Mouse (Mus musculus): Measurements from ENCODE around the gene B4galnt3. TPM values are rescaled to one million over a fixed set of nuclear protein-coding genes. Genes with fewer than 3 reads are reported as not detected.
A peak's percentile ranks its signal among the peaks of the same experiment; 100 is the strongest.

B4galnt3 gene
- polyA plus RNA-seq, 1 experiment from 2014 or later = 1.3 TPM

- Histone ChIP-seq H3K9me3 (no peaks in the 10 kb centered on the region), H3K4me2 (no peak overlapping the region), H3K36me3 (no peaks in the 10 kb centered on the region), H3K4me3 (no peak overlapping the region), H3K27me3 (0 out of 2 replicates have a peak, but pooled peaks cover 4% of the 10 kb centered on the region), H3K27ac (no peak overlapping the region), H3K9ac (no peak overlapping the region), H3K4me1 (peaks cover 26% of the 10 kb centered on the region)
- 47% methylated on average over 7 of the region's 7 CpGs for WGBS
- no peak for ATAC-seq (ENCODE audit: insufficient number of reproducible peaks, insufficient read depth, low FRiP score, low TSS enrichment, low read depth)
These were observed 102.8 kb downstream of the B4galnt3 start for GRCm38 (mm10) chr6:120191396-120192170.

GRCm38 (mm10) chr6:120190912-120191311, 103.4 kb downstream of the B4galnt3 start:
- Histone ChIP-seq H3K4me3 (no peak overlapping the region), H3K4me2 (no peak overlapping the region), H3K27ac (no peak overlapping the region), H3K36me3 (no peaks in the 10 kb centered on the region), H3K9me3 (no peaks in the 10 kb centered on the region), H3K27me3 (0 out of 2 replicates have a peak, but pooled peaks cover 4% of the 10 kb centered on the region), H3K4me1 (peaks cover 26% of the 10 kb centered on the region), H3K9ac (no peak overlapping the region)
- ATAC-seq (ENCODE audit: insufficient number of reproducible peaks, insufficient read depth, low FRiP score, low TSS enrichment, low read depth) = no peak
- 54% methylated on average over 4 of the region's 4 CpGs for WGBS

DNA sequence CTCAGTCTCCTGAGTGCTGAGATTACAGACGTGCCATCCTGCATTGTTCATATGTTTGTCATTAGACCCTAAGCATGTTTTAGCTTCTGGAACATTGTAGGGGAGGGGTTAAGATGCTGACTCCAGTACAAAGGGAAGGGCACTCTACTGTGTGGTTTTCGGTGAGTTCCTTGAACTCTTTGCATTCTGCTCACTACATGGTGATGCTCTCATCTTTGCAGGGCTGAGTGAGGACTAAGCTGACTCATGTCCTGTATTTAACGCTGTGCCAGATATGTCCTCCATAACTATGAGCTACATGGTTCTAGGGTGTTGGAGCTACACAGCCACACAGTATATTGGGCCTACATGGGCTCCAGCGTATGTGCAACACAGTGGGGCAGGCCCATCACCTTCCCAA, 104.0 kb downstream of the B4galnt3 start:
- no peak for ATAC-seq (ENCODE audit: insufficient number of reproducible peaks, insufficient read depth, low FRiP score, low TSS enrichment, low read depth)
- Histone ChIP-seq H3K4me3 (no peak overlapping the region), H3K4me1 (peaks cover 26% of the 10 kb centered on the region), H3K36me3 (no peaks in the 10 kb centered on the region), H3K9ac (no peak overlapping the region), H3K27ac (no peak overlapping the region), H3K9me3 (no peaks in the 10 kb centered on the region), H3K27me3 (0 out of 2 replicates have a peak, but pooled peaks cover under 1% of the 10 kb centered on the region), H3K4me2 (no peak overlapping the region)
- WGBS = 78% methylated on average over 4 of the region's 4 CpGs

GRCm38 (mm10) chr6:120189287-120189686, 105.1 kb downstream of the B4galnt3 start:
- H3K27ac ChIP-seq = 0 out of 2 replicates have a peak overlapping the region, but pooled peaks have one; percentile 4
- H3K27me3 ChIP-seq = no peaks in the 10 kb centered on the region
- WGBS = 67% methylated on average over 5 of the region's 5 CpGs
- no peaks in the 10 kb centered on the region for H3K36me3 ChIP-seq
- no peak for ATAC-seq (ENCODE audit: insufficient number of reproducible peaks, insufficient read depth, low FRiP score, low TSS enrichment, low read depth)
- H3K9me3 ChIP-seq = no peaks in the 10 kb centered on the region
- H3K4me1 ChIP-seq = peaks cover 26% of the 10 kb centered on the region
- no peak overlapping the region for H3K4me3 ChIP-seq
- no peak overlapping the region for H3K9ac ChIP-seq
- H3K4me2 ChIP-seq = no peak overlapping the region

- Histone ChIP-seq H3K4me2 (peak overlapping the region; percentile 52), H3K9me3 (no peaks in the 10 kb centered on the region), H3K9ac (0 out of 2 replicates have a peak overlapping the region, but pooled peaks have one; percentile 27), H3K4me3 (peak overlapping the region; percentile 14; the same call in 1 of the 2 replicates), H3K27me3 (no peaks in the 10 kb centered on the region), H3K36me3 (no peaks in the 10 kb centered on the region), H3K4me1 (peaks cover 26% of the 10 kb centered on the region), H3K27ac (no peak overlapping the region)
- ATAC-seq (ENCODE audit: insufficient number of reproducible peaks, insufficient read depth, low FRiP score, low TSS enrichment, low read depth) = no peak
- WGBS = 17% methylated on average over 24 of the region's 24 CpGs
These were observed 105.8 kb downstream of the B4galnt3 start for GRCm38 (mm10) chr6:120188376-120189235.

DNA sequence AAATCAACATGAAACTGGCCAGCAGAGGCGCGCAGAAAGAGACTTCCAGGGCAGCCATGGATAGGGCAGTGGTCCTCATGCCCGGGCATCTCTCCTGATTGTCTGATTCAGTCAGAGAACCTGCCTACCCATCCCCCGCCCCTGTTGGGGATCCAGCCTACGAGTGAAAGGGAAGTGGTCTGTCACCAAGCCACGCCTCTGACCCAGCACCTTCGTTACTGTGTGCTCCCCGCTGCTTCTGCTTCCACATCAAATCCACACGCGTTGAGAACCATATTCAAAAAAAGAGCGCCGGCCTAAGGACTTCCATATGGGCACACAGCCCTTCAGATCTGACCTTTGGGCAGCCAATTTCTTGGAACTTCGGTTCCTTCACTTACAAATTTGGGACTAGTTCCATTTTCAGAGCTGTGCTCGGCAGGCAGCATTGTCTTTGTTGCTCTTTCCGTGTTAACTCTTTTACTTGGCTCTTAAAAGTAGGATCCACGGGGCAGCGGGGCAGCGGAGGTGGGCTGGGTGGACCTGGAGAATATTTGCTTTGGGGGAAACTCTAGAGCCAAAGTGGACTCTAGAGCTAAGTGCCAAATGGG, 106.7 kb downstream of the B4galnt3 start:
- H3K36me3 ChIP-seq = no peaks in the 10 kb centered on the region
- H3K4me3 ChIP-seq = peak overlapping the region; percentile 16
- ATAC-seq (ENCODE audit: insufficient number of reproducible peaks, insufficient read depth, low FRiP score, low TSS enrichment, low read depth) = no peak
- H3K9me3 ChIP-seq = no peaks in the 10 kb centered on the region
- no peak overlapping the region for H3K27ac ChIP-seq
- no peaks in the 10 kb centered on the region for H3K27me3 ChIP-seq
- WGBS = 9% methylated on average over 18 of the region's 18 CpGs
- 0 out of 2 replicates have a peak overlapping the region, but pooled peaks have one; percentile 27 for H3K9ac ChIP-seq
- peak overlapping the region; percentile 52 for H3K4me2 ChIP-seq
- H3K4me1 ChIP-seq = peaks cover 26% of the 10 kb centered on the region

- H3K4me1 ChIP-seq = peaks cover 20% of the 10 kb centered on the region
- no peaks in the 10 kb centered on the region for H3K9me3 ChIP-seq
- ATAC-seq (ENCODE audit: insufficient number of reproducible peaks, insufficient read depth, low FRiP score, low TSS enrichment, low read depth) = no peak
- no peaks in the 10 kb centered on the region for H3K27me3 ChIP-seq
- H3K36me3 ChIP-seq = no peaks in the 10 kb centered on the region
- H3K27ac ChIP-seq = no peak overlapping the region
- H3K4me2 ChIP-seq = no peak overlapping the region
- no peak overlapping the region for H3K4me3 ChIP-seq
- no peak overlapping the region for H3K9ac ChIP-seq
- WGBS = 52% methylated on average over 3 of the region's 3 CpGs
These were observed 107.8 kb downstream of the B4galnt3 start for GRCm38 (mm10) chr6:120186594-120186993.

DNA sequence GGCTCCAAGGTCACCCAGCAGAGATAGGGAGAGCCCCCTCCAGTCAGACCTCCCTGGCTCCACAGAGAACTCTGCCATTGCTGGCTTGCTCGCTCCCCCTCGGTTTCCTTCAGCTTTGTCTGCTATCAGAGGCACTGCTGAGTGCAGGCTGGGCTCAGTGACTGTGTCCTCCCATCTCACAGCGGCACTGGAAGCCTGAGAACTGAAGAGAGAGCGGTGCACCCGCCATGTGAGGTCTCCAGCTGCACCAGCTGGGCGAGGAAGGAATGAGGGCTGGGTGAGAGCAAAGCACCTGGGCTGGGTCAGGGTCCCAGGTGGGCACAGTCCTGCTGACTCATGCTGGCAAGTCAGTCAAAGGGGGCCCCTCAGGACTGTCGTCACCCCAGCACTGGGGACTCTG, 108.6 kb downstream of the B4galnt3 start:
- Histone ChIP-seq H3K4me1 (peaks cover 20% of the 10 kb centered on the region), H3K4me2 (no peak overlapping the region), H3K9ac (no peak overlapping the region), H3K4me3 (no peak overlapping the region), H3K27me3 (no peaks in the 10 kb centered on the region), H3K27ac (no peak overlapping the region), H3K9me3 (no peaks in the 10 kb centered on the region), H3K36me3 (no peaks in the 10 kb centered on the region)
- WGBS = 73% methylated on average over 7 of the region's 7 CpGs
- no peak for ATAC-seq (ENCODE audit: insufficient number of reproducible peaks, insufficient read depth, low FRiP score, low TSS enrichment, low read depth)

- 94% methylated on average over 12 of the region's 12 CpGs for WGBS
- H3K4me1 ChIP-seq = peaks cover 20% of the 10 kb centered on the region
- no peak for ATAC-seq (ENCODE audit: insufficient number of reproducible peaks, insufficient read depth, low FRiP score, low TSS enrichment, low read depth)
- no peaks in the 10 kb centered on the region for H3K9me3 ChIP-seq
- no peak overlapping the region for H3K4me3 ChIP-seq
- no peaks in the 10 kb centered on the region for H3K27me3 ChIP-seq
- no peak overlapping the region for H3K9ac ChIP-seq
- H3K36me3 ChIP-seq = no peaks in the 10 kb centered on the region
- H3K4me2 ChIP-seq = no peak overlapping the region
- H3K27ac ChIP-seq = no peak overlapping the region
These were observed 109.2 kb downstream of the B4galnt3 start for GRCm38 (mm10) chr6:120185012-120185730.

DNA sequence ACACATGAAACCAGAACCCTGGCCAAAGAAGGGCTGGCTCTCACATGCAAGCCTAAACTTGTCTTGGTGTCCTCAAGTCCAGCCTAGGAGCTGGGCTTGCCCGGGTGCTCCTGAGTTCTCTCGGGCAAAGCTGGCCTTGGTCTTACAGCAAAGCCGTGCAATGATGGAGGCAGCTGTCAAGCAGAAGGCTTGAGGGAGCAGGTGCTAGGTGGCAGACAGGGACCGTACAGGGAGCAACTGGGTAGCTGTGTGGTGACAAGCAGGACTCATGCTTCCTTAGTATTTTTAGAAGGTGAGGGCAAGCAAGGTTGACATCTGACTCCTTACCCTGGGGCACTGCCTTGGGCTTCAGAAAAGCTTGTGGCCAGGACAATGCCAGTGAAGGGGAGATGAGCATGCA, 110.6 kb downstream of the B4galnt3 start:
- Histone ChIP-seq H3K36me3 (no peaks in the 10 kb centered on the region), H3K9me3 (no peaks in the 10 kb centered on the region), H3K4me2 (no peak overlapping the region), H3K27ac (no peak overlapping the region), H3K27me3 (no peaks in the 10 kb centered on the region), H3K4me3 (no peak overlapping the region), H3K9ac (no peak overlapping the region), H3K4me1 (peaks cover 15% of the 10 kb centered on the region)
- no peak for ATAC-seq (ENCODE audit: insufficient number of reproducible peaks, insufficient read depth, low FRiP score, low TSS enrichment, low read depth)
- WGBS = 93% methylated on average over 4 of the region's 4 CpGs

GRCm38 (mm10) chr6:120182160-120182559, 112.2 kb downstream of the B4galnt3 start:
- no peak overlapping the region for H3K27ac ChIP-seq
- H3K4me2 ChIP-seq = no peak overlapping the region
- H3K27me3 ChIP-seq = no peaks in the 10 kb centered on the region
- WGBS = 84% methylated on average over 5 of the region's 5 CpGs
- H3K4me3 ChIP-seq = no peak overlapping the region
- no peak overlapping the region for H3K9ac ChIP-seq
- H3K4me1 ChIP-seq = no peaks in the 10 kb centered on the region
- no peaks in the 10 kb centered on the region for H3K36me3 ChIP-seq
- no peaks in the 10 kb centered on the region for H3K9me3 ChIP-seq
- ATAC-seq (ENCODE audit: insufficient number of reproducible peaks, insufficient read depth, low FRiP score, low TSS enrichment, low read depth) = no peak
